Mouse (Mus musculus) midbrain, embryonic 15.5 days (tissue): ENCODE data around the gene Gm4553. TPM values are rescaled to one million over a fixed set of nuclear protein-coding genes. Genes with fewer than 3 reads are reported as not detected.
"Not testable (repeated sequence)": the region's sequence is repeated elsewhere in the genome, so short reads cannot be mapped to it uniquely, and the experiment has no call there.

Experiments
- ATAC-seq: fragments of 200-750 bp; cut with Nextera tagmentation; replicated peaks from 2 replicates; pipeline ENCODE4 v1.8.0; 2017; ENCODE audit warnings: moderate TSS enrichment
- H3K27ac ChIP-seq: fragments of 300-500 bp; sonication (generic); 2 replicates; pipeline ENCODE4 v1.5.1; 2015; ENCODE audit warnings: mild to moderate bottlenecking, inconsistent platforms
- H3K27me3 ChIP-seq: fragments of 300-500 bp; sonication (generic); replicated peaks from 2 replicates; pipeline ENCODE4 v1.6.1; 2015; ENCODE audit warnings: inconsistent platforms
- H3K36me3 ChIP-seq: fragments of 300-500 bp; sonication (generic); replicated peaks from 2 replicates; pipeline ENCODE4 v1.6.1; 2015; ENCODE audit warnings: inconsistent platforms
- H3K4me1 ChIP-seq: fragments of 300-500 bp; sonication (generic); 2 replicates; pipeline ENCODE4 v1.6.1; 2015; ENCODE audit warnings: inconsistent platforms
- H3K4me2 ChIP-seq: fragments of 300-500 bp; sonication (generic); 2 replicates; pipeline ENCODE4 v1.6.1; 2015; ENCODE audit warnings: inconsistent platforms, mild to moderate bottlenecking, moderate library complexity
- H3K4me3 ChIP-seq: fragments of 300-500 bp; sonication (generic); 2 replicates; pipeline ENCODE4 v1.5.1; 2015; ENCODE audit warnings: mild to moderate bottlenecking, inconsistent platforms
- H3K9ac ChIP-seq: fragments of 300-500 bp; sonication (generic); 2 replicates; pipeline ENCODE4 v1.6.1; 2015; ENCODE audit warnings: mild to moderate bottlenecking, inconsistent platforms
- H3K9me3 ChIP-seq: fragments of 300-500 bp; sonication (generic); 2 replicates; pipeline ENCODE4 v1.6.1; 2016; ENCODE audit warnings: inconsistent platforms
- WGBS: fragments of 180-500 bp; shearing (Covaris S2); methylation state at CpG from one replicate; pipeline ENCODE4 v1.1.7; 2015; ENCODE audit warnings: mixed read lengths; 5-methylcytosine and 5-hydroxymethylcytosine counted together
- polyA plus RNA-seq: library from polyadenylated mRNA; unstranded; fragments of >200 nt; fragmentation: Nextera tagmentation; extraction: Ambion mirVana; gene quantifications from 2 replicates; pipeline ENCODE4 v1.2.1, GENCODE M21; 2015

Gene Gm4553
- polyA plus RNA-seq: not detected in 2 replicates

GRCm38 (mm10) chr7:142165639-142166038 is at the start of gene Gm4553:
Gene Gm4553 (minus strand): TSS chr7:142165739.
- H3K9me3 ChIP-seq, H3K36me3 ChIP-seq, H3K27ac ChIP-seq, H3K4me3 ChIP-seq, H3K4me2 ChIP-seq, H3K9ac ChIP-seq, H3K27me3 ChIP-seq, H3K4me1 ChIP-seq, ATAC-seq: not testable (repeated sequence)

DNA sequence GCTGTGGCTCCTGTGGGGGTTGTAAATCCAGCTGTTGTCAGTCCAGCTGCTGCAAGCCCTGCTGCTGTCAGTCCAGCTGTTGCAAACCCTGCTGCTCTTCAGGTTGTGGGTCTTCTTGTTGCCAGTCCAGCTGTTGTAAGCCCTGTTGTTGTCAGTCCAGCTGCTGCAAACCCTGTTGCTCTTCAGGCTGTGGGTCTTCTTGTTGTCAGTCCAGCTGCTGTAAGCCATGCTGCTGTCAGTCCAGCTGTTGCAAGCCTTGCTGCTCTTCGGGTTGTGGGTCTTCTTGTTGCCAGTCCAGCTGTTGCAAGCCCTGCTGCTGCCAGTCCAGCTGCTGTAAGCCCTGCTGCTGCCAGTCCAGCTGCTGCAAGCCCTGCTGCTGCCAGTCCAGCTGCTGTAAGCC is 46.6 kb upstream of the Gm4553 start:
- H3K4me3 ChIP-seq, H3K4me2 ChIP-seq, ATAC-seq, H3K36me3 ChIP-seq, H3K9ac ChIP-seq, H3K9me3 ChIP-seq, H3K27me3 ChIP-seq, H3K4me1 ChIP-seq, H3K27ac ChIP-seq: not testable (repeated sequence)
- 61% methylated on average over 1 of the region's 1 CpGs for WGBS

DNA sequence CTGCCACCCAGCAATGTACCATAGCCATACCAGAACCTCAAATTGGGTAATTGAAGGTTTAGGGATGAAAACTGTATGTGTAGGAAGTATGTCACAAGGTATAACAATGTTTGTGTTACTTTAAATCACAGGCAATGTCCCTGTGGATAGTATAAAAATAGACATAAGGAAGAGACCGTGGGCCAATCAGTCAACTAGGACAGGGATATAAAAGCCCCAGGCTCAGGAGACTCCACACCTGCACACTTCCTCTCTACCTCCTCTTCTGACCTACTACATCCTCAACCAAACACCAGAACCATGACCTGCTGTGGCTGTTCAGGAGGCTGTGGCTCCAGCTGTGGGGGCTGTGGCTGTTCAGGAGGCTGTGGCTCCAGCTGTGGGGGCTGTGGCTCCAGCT is 46.0 kb upstream of the Gm4553 start, which contains the start of gene Gm7579:
Gene Gm7579 (plus strand): TSS at position 301 of the 400 bp plus-strand sequence.
- Histone ChIP-seq H3K9ac (no peak within 1 kb of the TSS), H3K27me3 (no peaks in the 10 kb centered on the region), H3K36me3 (no peaks in the 10 kb centered on the region), H3K27ac (no peak within 1 kb of the TSS), H3K4me3 (no peak within 1 kb of the TSS), H3K9me3 (no peaks in the 10 kb centered on the region), H3K4me2 (no peak within 1 kb of the TSS), H3K4me1 (no peaks in the 10 kb centered on the region)
- WGBS: 84% methylated on average over 1 of the region's 1 CpGs
- ATAC-seq: no peak

GRCm38 (mm10) chr7:142206891-142207290 is 41.4 kb upstream of the Gm4553 start:
- not testable (repeated sequence) for H3K4me2 ChIP-seq, ATAC-seq, H3K9ac ChIP-seq, H3K9me3 ChIP-seq, H3K27me3 ChIP-seq, H3K36me3 ChIP-seq, H3K4me1 ChIP-seq, H3K4me3 ChIP-seq, H3K27ac ChIP-seq
- WGBS: 71% methylated on average over 5 of the region's 5 CpGs

GRCm38 (mm10) chr7:142205488-142205887 is 39.9 kb upstream of the Gm4553 start:
- no peaks in the 10 kb centered on the region for H3K27me3 ChIP-seq
- ATAC-seq: no peak
- no peaks in the 10 kb centered on the region for H3K4me1 ChIP-seq
- H3K9me3 ChIP-seq: no peaks in the 10 kb centered on the region
- no peak overlapping the region for H3K4me3 ChIP-seq
- H3K4me2 ChIP-seq: no peak overlapping the region
- H3K9ac ChIP-seq: no peak overlapping the region
- no peaks in the 10 kb centered on the region for H3K36me3 ChIP-seq
- H3K27ac ChIP-seq: no peak overlapping the region

DNA sequence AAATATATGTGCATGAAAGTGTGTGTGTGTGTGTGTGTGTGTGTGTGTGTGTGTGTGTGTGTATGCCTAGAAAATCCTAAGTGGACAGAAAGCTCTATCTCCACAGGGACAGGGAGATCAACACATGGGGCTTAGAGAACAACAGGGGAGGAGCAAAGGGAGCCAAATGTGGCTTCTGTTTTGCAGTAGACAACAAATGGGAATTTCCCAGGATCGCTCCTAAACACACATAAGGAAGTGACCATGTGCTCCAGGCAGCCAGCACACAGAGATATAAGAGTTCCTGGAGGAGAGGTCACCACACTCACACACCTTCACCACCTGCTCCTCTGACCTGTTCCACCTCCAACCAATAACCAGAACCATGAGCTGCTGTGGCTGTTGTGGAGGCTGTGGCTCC is 35.5 kb upstream of the Gm4553 start, which contains the start of gene Krtap5-3:
Gene Krtap5-3 (plus strand): TSS at position 301 of the 400 bp plus-strand sequence.
- Histone ChIP-seq H3K4me1 (no peaks in the 10 kb centered on the region), H3K4me3 (no peak within 1 kb of the TSS), H3K27me3 (no peaks in the 10 kb centered on the region), H3K36me3 (no peaks in the 10 kb centered on the region), H3K9ac (no peak within 1 kb of the TSS), H3K27ac (no peak within 1 kb of the TSS), H3K4me2 (no peak within 1 kb of the TSS), H3K9me3 (no peaks in the 10 kb centered on the region)
- ATAC-seq: no peak
- 79% methylated on average over 1 of the region's 1 CpGs for WGBS

GRCm38 (mm10) chr7:142198748-142199147 is 33.2 kb upstream of the Gm4553 start:
- Histone ChIP-seq H3K9ac (no peak overlapping the region), H3K27ac (no peak overlapping the region), H3K4me1 (no peaks in the 10 kb centered on the region), H3K27me3 (no peaks in the 10 kb centered on the region), H3K36me3 (no peaks in the 10 kb centered on the region), H3K4me3 (no peak overlapping the region), H3K9me3 (no peaks in the 10 kb centered on the region), H3K4me2 (no peak overlapping the region)
- no peak for ATAC-seq
- WGBS: 86% methylated on average over 2 of the region's 2 CpGs

DNA sequence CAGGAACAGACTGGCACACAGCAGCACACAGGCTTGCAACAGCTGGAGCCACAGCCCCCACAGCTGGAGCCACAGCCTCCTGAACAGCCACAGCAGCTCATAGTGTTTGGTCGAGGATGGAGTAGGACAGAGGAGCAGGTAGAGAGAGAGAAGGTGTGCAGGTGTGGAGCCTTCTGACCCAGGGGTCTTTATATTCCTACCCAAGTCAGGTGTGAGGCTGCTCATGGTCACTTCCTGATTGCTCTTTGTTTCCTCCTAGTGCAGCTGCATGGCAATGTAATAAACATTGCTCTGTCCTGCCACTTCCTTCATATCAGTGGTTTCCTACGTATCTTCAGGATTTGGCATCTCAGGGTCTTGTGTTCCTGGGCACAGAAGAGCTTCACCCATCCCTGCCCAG is 24.8 kb upstream of the Gm4553 start, which contains the start of gene Gm10153:
Gene Gm10153 (minus strand): TSS at position 101 of the 400 bp plus-strand sequence.
- no peak for ATAC-seq
- WGBS: 44% methylated on average over 2 of the region's 2 CpGs
- Histone ChIP-seq H3K36me3 (no peaks in the 10 kb centered on the region), H3K4me2 (no peak within 1 kb of the TSS), H3K27ac (no peak within 1 kb of the TSS), H3K4me3 (no peak within 1 kb of the TSS), H3K4me1 (no peaks in the 10 kb centered on the region), H3K9me3 (no peaks in the 10 kb centered on the region), H3K27me3 (no peaks in the 10 kb centered on the region), H3K9ac (no peak within 1 kb of the TSS)

GRCm38 (mm10) chr7:142188156-142188555 is 22.6 kb upstream of the Gm4553 start:
- Histone ChIP-seq H3K36me3 (no peaks in the 10 kb centered on the region), H3K4me3 (no peak overlapping the region), H3K4me2 (no peak overlapping the region), H3K9me3 (no peaks in the 10 kb centered on the region), H3K4me1 (no peaks in the 10 kb centered on the region), H3K27ac (no peak overlapping the region), H3K9ac (no peak overlapping the region), H3K27me3 (no peaks in the 10 kb centered on the region)
- ATAC-seq: no peak
- 52% methylated on average over 2 of the region's 2 CpGs for WGBS

DNA sequence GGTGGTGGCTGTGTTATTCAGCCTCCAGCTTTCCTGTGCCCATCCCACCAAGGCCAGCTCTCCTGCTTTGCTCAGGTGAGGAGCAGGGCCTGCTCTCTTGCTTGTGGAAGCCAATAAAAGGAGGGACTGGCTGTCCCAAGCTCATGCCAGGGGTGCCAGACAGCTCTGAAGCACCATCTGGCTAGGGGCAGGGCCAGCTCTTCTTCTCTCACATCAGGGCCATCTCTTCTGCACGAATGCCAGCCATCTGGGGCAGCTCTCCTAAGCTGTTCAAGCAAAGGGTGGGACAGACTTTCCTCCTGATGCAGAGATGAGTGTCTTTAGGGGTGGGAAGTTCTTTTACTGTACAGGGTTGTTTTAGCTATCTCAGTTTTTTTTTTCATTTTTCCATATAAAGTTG is 15.5 kb upstream of the Gm4553 start:
- no peak overlapping the region for H3K27ac ChIP-seq
- H3K27me3 ChIP-seq: no peaks in the 10 kb centered on the region
- no peak overlapping the region for H3K4me3 ChIP-seq
- no peaks in the 10 kb centered on the region for H3K4me1 ChIP-seq
- no peak for ATAC-seq
- 86% methylated on average over 1 of the region's 1 CpGs for WGBS
- H3K36me3 ChIP-seq: no peaks in the 10 kb centered on the region
- no peak overlapping the region for H3K4me2 ChIP-seq
- no peak overlapping the region for H3K9ac ChIP-seq
- no peaks in the 10 kb centered on the region for H3K9me3 ChIP-seq

DNA sequence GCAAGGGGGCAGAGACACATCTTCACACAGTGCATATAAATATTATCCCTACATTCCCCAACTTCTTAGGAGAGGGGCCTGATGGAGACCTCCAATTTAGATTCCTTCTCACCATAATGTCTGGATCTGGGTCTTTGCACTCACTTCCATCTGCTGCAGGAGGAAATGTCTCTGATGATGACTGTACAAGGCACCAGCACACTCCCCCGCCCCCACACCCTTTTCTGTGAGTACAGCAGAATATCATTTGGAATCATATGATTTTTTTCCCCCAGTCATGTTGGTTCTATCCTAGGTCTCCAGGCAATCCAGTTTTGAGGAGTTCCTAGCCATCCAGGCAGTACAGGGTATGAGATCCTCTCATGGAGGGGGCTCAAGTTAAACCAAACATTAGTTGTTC is 13.1 kb upstream of the Gm4553 start:
- Histone ChIP-seq H3K27ac (no peak overlapping the region), H3K27me3 (no peaks in the 10 kb centered on the region), H3K4me3 (no peak overlapping the region), H3K36me3 (no peaks in the 10 kb centered on the region), H3K4me2 (no peak overlapping the region), H3K9me3 (no peaks in the 10 kb centered on the region), H3K9ac (no peak overlapping the region), H3K4me1 (no peaks in the 10 kb centered on the region)
- no peak for ATAC-seq
- WGBS: 72% methylated on average over 1 of the region's 1 CpGs

DNA sequence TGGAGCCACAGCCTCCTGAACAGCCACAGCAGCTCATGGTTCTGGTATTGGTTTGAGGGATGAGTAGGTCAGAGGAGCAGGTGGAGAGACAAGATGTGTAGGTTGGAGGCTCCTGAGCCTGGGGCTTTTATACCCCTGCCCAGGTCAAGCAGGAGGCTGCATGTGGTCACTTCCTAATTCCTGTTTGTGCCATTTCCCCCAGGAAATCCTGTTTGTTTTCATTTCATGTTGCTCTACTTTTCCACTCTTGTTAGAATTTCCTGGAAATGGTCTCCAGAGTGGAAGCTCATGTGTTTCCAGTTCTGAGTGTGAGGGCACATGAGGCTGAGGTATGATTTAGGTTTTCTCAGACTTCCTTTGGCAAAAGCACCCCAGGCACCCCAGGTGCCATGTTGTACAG is 10.4 kb upstream of the Gm4553 start, which contains the start of gene Krtap5-2:
Gene Krtap5-2 (minus strand): TSS at position 101 of the 400 bp plus-strand sequence.
- H3K4me3 ChIP-seq, H3K36me3 ChIP-seq, H3K4me2 ChIP-seq, H3K4me1 ChIP-seq, H3K9me3 ChIP-seq, H3K27me3 ChIP-seq, H3K9ac ChIP-seq, ATAC-seq, H3K27ac ChIP-seq: not testable (repeated sequence)

DNA sequence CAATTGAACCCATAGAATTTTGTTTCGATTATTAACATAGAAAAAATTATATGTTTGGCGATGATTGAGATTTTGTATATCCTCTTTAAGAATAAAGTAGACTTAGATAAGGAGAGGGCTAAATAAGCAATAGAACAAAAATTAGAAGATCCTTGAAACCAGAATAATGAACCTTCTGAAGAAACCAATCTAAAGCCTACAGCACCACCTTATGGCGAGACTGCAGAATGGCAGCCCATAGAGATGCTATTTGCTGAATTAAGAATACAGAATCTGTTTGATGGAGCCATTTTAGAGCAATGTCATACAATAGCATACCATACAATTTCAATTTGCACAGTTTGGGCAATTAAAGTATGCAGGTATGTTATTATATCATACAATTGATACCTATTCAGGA is 4.3 kb upstream of the Gm4553 start:
- H3K4me3 ChIP-seq: no peak overlapping the region
- H3K9ac ChIP-seq: no peak overlapping the region
- 51% methylated on average over 3 of the region's 3 CpGs for WGBS
- H3K4me2 ChIP-seq: no peak overlapping the region
- H3K36me3 ChIP-seq: no peaks in the 10 kb centered on the region
- no peak overlapping the region for H3K27ac ChIP-seq
- H3K9me3 ChIP-seq: no peaks in the 10 kb centered on the region
- no peaks in the 10 kb centered on the region for H3K4me1 ChIP-seq
- no peak for ATAC-seq
- no peaks in the 10 kb centered on the region for H3K27me3 ChIP-seq
